Mouse (Mus musculus): Measurements from ENCODE around the gene Arl4d.

The Arl4d gene

GRCm38 (mm10) chr11:101699991-101700390, 34.6 kb downstream of the Arl4d start:
- TF ChIP-seq GATA4 (IDR thresholded peaks at IDR 0.05; ENCODE audit: insufficient replicate concordance, low read length): no peak

- TF ChIP-seq GATA4 (IDR thresholded peaks at IDR 0.05; ENCODE audit: insufficient replicate concordance, low read length): peak; percentile 97
Measured at GRCm38 (mm10) chr11:101700446-101700845, 35.1 kb downstream of the Arl4d start.

DNA sequence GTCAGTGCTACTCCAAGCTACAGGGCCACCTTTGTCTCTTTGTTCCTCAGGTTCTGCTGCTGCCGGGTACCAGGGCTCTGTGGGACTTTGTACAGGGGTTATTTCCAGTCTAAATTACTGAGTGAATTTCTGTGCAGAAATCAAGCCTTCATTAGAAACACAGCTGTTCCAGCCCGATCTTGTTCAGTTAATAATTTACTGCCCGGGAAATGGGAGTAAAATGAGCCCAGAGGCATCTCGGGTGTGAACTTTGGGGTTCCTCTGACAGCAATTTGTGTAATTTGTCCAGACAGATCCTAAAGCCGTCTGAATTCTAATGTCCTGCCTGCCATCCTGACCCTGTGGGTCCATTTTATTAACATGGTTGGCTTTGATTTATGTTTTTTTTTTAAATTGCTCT, 38.7 kb downstream of the Arl4d start:
- TF ChIP-seq GATA4 (IDR thresholded peaks at IDR 0.05; ENCODE audit: insufficient replicate concordance, low read length): no peak

- no peak for TF ChIP-seq GATA4 (IDR thresholded peaks at IDR 0.05; ENCODE audit: insufficient replicate concordance, low read length)
Measured at GRCm38 (mm10) chr11:101706764-101707448, 41.6 kb downstream of the Arl4d start.

GRCm38 (mm10) chr11:101708482-101708881, 43.1 kb downstream of the Arl4d start:
- TF ChIP-seq GATA4 (IDR thresholded peaks at IDR 0.05; ENCODE audit: insufficient replicate concordance, low read length): no peak

DNA sequence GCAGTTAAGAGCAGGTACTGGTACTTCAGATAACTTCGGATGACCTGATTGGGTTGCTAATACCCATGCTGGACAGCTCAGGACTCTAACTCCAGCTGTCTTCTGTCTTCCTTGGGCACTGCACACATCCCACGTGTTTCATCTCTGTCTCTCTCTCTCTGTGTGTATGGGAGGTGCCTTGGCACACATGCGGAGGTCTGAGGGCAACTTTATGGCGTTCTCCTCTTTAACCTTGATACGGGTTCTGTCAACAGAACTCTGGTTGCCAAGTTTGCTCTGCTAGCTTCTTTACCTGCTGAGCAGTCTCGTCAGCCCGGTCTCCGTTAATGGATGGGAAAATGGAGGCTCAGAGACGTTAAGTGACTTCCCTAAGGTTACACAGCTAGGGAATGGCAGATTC, 47.5 kb downstream of the Arl4d start:
- no peak for TF ChIP-seq GATA4 (IDR thresholded peaks at IDR 0.05; ENCODE audit: insufficient replicate concordance, low read length)

DNA sequence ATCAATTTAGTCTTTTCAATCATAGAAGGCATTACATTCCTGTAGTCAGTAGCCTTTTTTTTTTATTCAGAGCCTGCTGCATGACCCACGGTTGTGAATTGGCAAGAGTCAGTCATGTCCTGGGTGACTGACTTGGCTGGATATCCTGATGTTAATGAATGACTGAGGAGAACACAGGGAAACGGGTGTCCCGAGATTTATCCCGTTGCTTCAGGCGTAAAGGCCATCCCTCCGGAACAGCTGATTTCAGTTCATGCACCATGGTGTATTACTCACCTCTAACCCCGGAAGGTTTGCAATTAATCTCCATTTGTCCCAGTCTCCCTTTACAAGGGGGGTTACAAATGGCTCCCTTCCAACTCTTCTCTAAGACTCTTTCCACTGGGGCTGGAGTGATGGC, 48.7 kb downstream of the Arl4d start:
- TF ChIP-seq GATA4 (IDR thresholded peaks at IDR 0.05; ENCODE audit: insufficient replicate concordance, low read length): no peak
